Mouse (Mus musculus) stomach, postnatal 0 days (tissue): ENCODE results near the gene Sox30.

Experiments used
- CTCF ChIP-seq: IDR thresholded peaks from 2 replicates; pipeline ENCODE4 v1.5.1; 2016; ENCODE audit warnings: antibody characterized with exemption, low read depth, mild to moderate bottlenecking, moderate library complexity
- EP300 ChIP-seq: optimal IDR thresholded peaks from 2 replicates; pipeline ENCODE3; 2016; ENCODE audit warnings: antibody characterized with exemption

GRCm38 (mm10) chr11:46041607-46042267 is 61.6 kb downstream of the Sox30 start:
- TF ChIP-seq CTCF, result no peak
- no peak for TF ChIP-seq EP300
